Mouse (Mus musculus) cerebellum, adult 2 months (tissue): ENCODE results near the gene Hdhd5. TPM values are rescaled to one million over a fixed set of nuclear protein-coding genes. Genes with fewer than 3 reads are reported as not detected.

Source experiments
- DNase-seq, 2 experiments: peaks; one replicate each; pipeline ENCODE4 v3.0.0; 2021
- H3K27ac ChIP-seq: fragments of 200-500 bp; 2 replicates; pipeline ENCODE4 v1.5.1; 2012; ENCODE audit warnings: low read length, control low read depth, inconsistent platforms; ENCODE audit not compliant: insufficient read depth
- H3K27me3 ChIP-seq: fragments of 200-500 bp; 2 replicates; pipeline ENCODE4 v1.6.1; 2012; ENCODE audit warnings: inconsistent platforms, mild to moderate bottlenecking, low read length, moderate library complexity; ENCODE audit not compliant: control insufficient read depth, insufficient read depth
- H3K4me1 ChIP-seq: fragments of 200-500 bp; 2 replicates; pipeline ENCODE4 v1.6.1; 2011; ENCODE audit warnings: low read length; ENCODE audit not compliant: control insufficient read depth, insufficient read depth
- H3K4me3 ChIP-seq: fragments of 200-500 bp; replicated peaks from 2 replicates; pipeline ENCODE3; 2011; ENCODE audit warnings: mild to moderate bottlenecking, low read depth, low read length, control low read depth; ENCODE audit not compliant: insufficient read depth
- CTCF ChIP-seq: fragments of 200-500 bp; IDR thresholded peaks from 2 replicates; pipeline ENCODE4 v1.5.1; 2011; ENCODE audit warnings: low read depth, mild to moderate bottlenecking, control low read depth, low read length, moderate library complexity, borderline replicate concordance; ENCODE audit not compliant: insufficient read depth
- POLR2A ChIP-seq: fragments of 200-500 bp; IDR thresholded peaks from 2 replicates; pipeline ENCODE4 v1.6.1; 2011; ENCODE audit warnings: low read length, control low read depth, borderline replicate concordance; ENCODE audit not compliant: insufficient read depth
- WGBS: fragments of 180-500 bp; shearing (Covaris S2); methylation state at CpG from one replicate; pipeline ENCODE4 v1.1.7; 2018; 5-methylcytosine and 5-hydroxymethylcytosine counted together
- polyA plus RNA-seq: library from polyadenylated mRNA; depleted of rRNA; stranded (reverse); fragments of >200 nt; gene quantifications from 2 replicates; pipeline ENCODE4 v1.2.3, GENCODE M21; 2012; rRNA removed

Gene Hdhd5
- 45.4 and 45.7 TPM in 2 replicates for polyA plus RNA-seq

GRCm38 (mm10) chr6:120531020-120531965, at the start of gene Hdhd5:
Gene Hdhd5, minus strand, starts transcription at chr6:120531319.
- DNase-seq: peak; percentile 94 to 95
- no peaks in the 10 kb centered on the region for H3K27me3 ChIP-seq
- H3K4me3 ChIP-seq: peak within 1 kb of the TSS; percentile 73
- peaks cover 8% of the 10 kb centered on the region for H3K4me1 ChIP-seq
- TF ChIP-seq CTCF (no peak), POLR2A (peak; percentile 86)
- under 1% methylated on average over 75 of the region's 75 CpGs for WGBS
- H3K27ac ChIP-seq: peak within 1 kb of the TSS; percentile 84

- Histone ChIP-seq H3K4me1 (no peaks in the 10 kb centered on the region), H3K27ac (no peak overlapping the region), H3K27me3 (no peaks in the 10 kb centered on the region), H3K4me3 (peak overlapping the region; percentile 28)
- 20% methylated on average over 1 of the region's 1 CpGs for WGBS
- TF ChIP-seq POLR2A: no peak
- TF ChIP-seq CTCF: no peak
- peak in 1 of 2 experiments; percentile 21 for DNase-seq
Observed at GRCm38 (mm10) chr6:120580713-120581015, 49.5 kb upstream of the Hdhd5 start.

- WGBS: under 1% methylated on average over 20 of the region's 23 CpGs
- TF ChIP-seq CTCF (peak; percentile 43; the same call in 1 of the 2 replicates), POLR2A (no peak)
- no peaks in the 10 kb centered on the region for H3K4me1 ChIP-seq
- peak overlapping the region; percentile 70 for H3K4me3 ChIP-seq
- no peaks in the 10 kb centered on the region for H3K27me3 ChIP-seq
- H3K27ac ChIP-seq: no peak overlapping the region
- DNase-seq: peak; percentile 57 to 68
Observed at GRCm38 (mm10) chr6:120579831-120580712, 49.0 kb upstream of the Hdhd5 start.

GRCm38 (mm10) chr6:120579110-120579830, 48.2 kb upstream of the Hdhd5 start:
- Histone ChIP-seq H3K27ac (no peak overlapping the region), H3K4me1 (no peaks in the 10 kb centered on the region), H3K4me3 (peak overlapping the region; percentile 70), H3K27me3 (no peaks in the 10 kb centered on the region)
- peak in 1 of 2 experiments; percentile 26 for DNase-seq
- TF ChIP-seq POLR2A: no peak
- no peak for TF ChIP-seq CTCF
- 7% methylated on average over 21 of the region's 21 CpGs for WGBS

GRCm38 (mm10) chr6:120578471-120578870, 47.4 kb upstream of the Hdhd5 start:
- 70% methylated on average over 5 of the region's 5 CpGs for WGBS
- Histone ChIP-seq H3K27ac (no peak overlapping the region), H3K4me3 (no peak overlapping the region), H3K4me1 (no peaks in the 10 kb centered on the region), H3K27me3 (no peaks in the 10 kb centered on the region)
- DNase-seq: peak in 1 of 2 experiments; percentile 12
- TF ChIP-seq CTCF (no peak), POLR2A (no peak)

- Histone ChIP-seq H3K4me1 (no peaks in the 10 kb centered on the region), H3K4me3 (no peak overlapping the region), H3K27ac (no peak overlapping the region), H3K27me3 (no peaks in the 10 kb centered on the region)
- no peak for DNase-seq
- TF ChIP-seq CTCF (no peak), POLR2A (no peak)
- 73% methylated on average over 1 of the region's 1 CpGs for WGBS
Observed at GRCm38 (mm10) chr6:120572372-120572771, 41.3 kb upstream of the Hdhd5 start.

GRCm38 (mm10) chr6:120568257-120568656, 37.1 kb upstream of the Hdhd5 start:
- no peak for DNase-seq
- no peak for TF ChIP-seq CTCF
- TF ChIP-seq POLR2A: no peak
- Histone ChIP-seq H3K27me3 (no peaks in the 10 kb centered on the region), H3K4me3 (no peak overlapping the region), H3K27ac (no peak overlapping the region), H3K4me1 (no peaks in the 10 kb centered on the region)
- 81% methylated on average over 1 of the region's 1 CpGs for WGBS
